Mouse (Mus musculus) regulatory T cell (primary cell): ENCODE data around the gene Gm11115.

Source experiments
- in situ Hi-C: fragments of 300-600 bp; cut with MboI, MseI; formaldehyde crosslinking; loops from one replicate; pipeline ENCODE4 v1.15.1; 2025; ENCODE audit warnings: high pct_unique_total_duplicates

The Gm11115 gene

DNA sequence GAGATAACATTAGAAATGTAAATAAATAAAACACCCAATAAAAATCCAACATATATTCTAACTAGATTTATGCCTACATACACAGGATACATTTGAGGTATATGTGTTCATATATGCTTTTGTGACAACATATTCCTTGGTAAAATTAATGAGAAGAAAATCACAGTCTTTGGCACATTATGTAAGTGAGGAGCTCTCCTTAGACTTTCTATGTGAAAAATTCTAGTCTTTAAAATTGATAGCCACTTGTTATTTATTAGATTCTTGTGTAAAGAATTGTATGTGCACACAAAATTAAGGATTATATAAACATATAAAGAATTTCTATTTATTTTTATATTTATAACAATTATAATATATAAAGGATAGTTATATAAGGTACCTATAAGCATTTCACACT, at the start of gene Gm11115:
Gene Gm11115, minus strand, starts transcription at position 101 of the 400 bp plus-strand sequence.
- in situ Hi-C loops: no loop called here

DNA sequence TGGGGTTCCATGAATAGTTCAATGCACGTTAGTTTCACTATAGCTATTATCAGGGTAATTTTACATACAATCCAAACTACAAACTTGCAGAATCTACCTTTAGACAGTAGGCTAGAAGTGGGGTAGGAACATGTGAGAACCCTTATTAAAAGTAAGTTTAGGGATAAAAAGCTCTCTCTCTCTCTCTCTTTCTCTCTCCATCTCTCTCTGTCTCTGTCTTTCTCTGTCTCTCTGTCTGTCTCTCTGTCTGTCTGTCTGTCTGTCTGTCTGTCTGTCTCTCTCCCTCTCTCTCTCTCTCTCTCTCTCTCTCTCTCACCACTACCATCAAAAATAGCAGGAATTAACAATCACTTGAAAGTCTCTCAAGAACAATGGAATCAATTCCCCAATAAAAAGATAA, 42.5 kb downstream of the Gm11115 start, which contains the start of gene Gm11116:
Gene Gm11116, minus strand, starts transcription at position 101 of the 400 bp plus-strand sequence.
- in situ Hi-C loops: no loop called here
